Mouse (Mus musculus) megakaryocyte, embryonic 14.5 days (primary cell): ENCODE data around the gene Chd9. TPM values are rescaled to one million over a fixed set of nuclear protein-coding genes. Genes with fewer than 3 reads are reported as not detected.

Source experiments
- H3K27me3 ChIP-seq: replicated peaks from 2 replicates; pipeline ENCODE3; 2012; ENCODE audit warnings: inconsistent platforms
- H3K36me3 ChIP-seq: replicated peaks from 2 replicates; pipeline ENCODE3; 2012; ENCODE audit warnings: low read length, inconsistent platforms, mixed read lengths
- H3K4me1 ChIP-seq: 2 replicates; pipeline ENCODE4 v1.6.1; 2012; ENCODE audit warnings: inconsistent platforms
- H3K4me3 ChIP-seq: replicated peaks from 2 replicates; pipeline ENCODE3; 2012; ENCODE audit warnings: moderate library complexity, mild to moderate bottlenecking, inconsistent platforms
- H3K9me3 ChIP-seq: 2 replicates; pipeline ENCODE4 v1.6.1; 2012; ENCODE audit warnings: inconsistent platforms
- FLI1 ChIP-seq: IDR thresholded peaks from 2 replicates; pipeline ENCODE4 v1.6.1; 2012; ENCODE audit warnings: low read length, inconsistent platforms, mixed read lengths
- GATA1 ChIP-seq: IDR thresholded peaks from 3 replicates; pipeline ENCODE4 v1.6.1; 2012; ENCODE audit warnings: mixed read lengths, low read length, inconsistent platforms, borderline replicate concordance
- polyA plus RNA-seq: library from polyadenylated mRNA; stranded (reverse); fragments of >175 nt; gene quantifications from 2 replicates; pipeline ENCODE4 v1.2.3, GENCODE M21; 2012; ENCODE audit warnings: low replicate concordance; ENCODE audit not compliant: insufficient read depth

Gene Chd9
- polyA plus RNA-seq, 1 experiment = 0.65 TPM

DNA sequence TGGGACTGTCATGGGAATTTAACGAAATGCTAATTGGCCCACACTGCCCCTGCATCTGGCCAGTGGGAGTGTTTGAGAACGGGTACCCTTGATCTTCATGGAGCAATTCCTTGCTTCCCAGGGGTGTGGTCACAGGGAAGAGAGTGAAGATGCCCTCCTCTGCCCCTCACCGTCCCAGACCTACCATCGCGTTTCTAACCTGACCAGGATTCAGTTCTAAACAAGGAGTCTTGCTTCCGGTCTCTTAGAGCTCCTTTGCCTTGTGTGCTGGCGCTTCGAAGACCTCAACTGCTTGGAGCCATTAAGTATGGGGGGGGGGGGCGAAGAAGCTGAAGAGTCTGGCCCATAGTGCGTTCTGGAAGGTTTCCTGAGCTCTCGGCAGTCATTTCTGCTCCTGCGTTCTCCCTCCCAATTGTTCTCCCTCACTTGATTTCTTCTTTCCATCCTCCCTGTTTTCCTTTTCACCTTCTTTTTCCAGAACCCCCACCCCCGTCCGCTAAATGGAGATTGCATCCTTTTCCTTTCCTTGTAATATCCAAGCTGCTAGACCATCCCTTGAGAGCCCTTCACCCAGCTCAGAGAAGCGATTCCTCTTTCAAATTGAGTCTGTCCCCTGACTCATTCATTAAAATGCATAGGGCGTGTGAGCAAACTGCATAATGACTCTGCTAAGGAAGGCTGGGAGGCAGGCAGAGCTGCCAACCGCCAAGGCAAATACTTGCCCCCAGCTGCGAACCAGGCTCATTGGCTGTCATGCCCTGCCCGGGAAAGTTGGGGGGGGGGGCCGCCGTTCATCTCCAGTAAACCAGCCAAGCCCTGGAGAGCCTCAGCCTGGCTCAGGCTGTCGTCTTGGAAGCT lies 42.0 kb downstream of the Chd9 start:
- Histone ChIP-seq H3K9me3 (no peaks in the 10 kb centered on the region), H3K4me1 (peaks cover 42% of the 10 kb centered on the region), H3K4me3 (peak overlapping the region; percentile 79), H3K27me3 (peaks cover 2% of the 10 kb centered on the region), H3K36me3 (no peaks in the 10 kb centered on the region)
- TF ChIP-seq GATA1 (no peak), FLI1 (no peak)

- Histone ChIP-seq H3K4me1 (peaks cover 48% of the 10 kb centered on the region), H3K27me3 (peaks cover 2% of the 10 kb centered on the region), H3K9me3 (no peaks in the 10 kb centered on the region), H3K4me3 (no peak overlapping the region), H3K36me3 (no peaks in the 10 kb centered on the region)
- TF ChIP-seq GATA1 (no peak), FLI1 (no peak)
Observed at GRCm38 (mm10) chr8:90871375-90872080, 43.4 kb downstream of the Chd9 start.

- Histone ChIP-seq H3K9me3 (no peaks in the 10 kb centered on the region), H3K27me3 (peaks cover 2% of the 10 kb centered on the region), H3K4me3 (no peak overlapping the region), H3K36me3 (no peaks in the 10 kb centered on the region), H3K4me1 (peaks cover 59% of the 10 kb centered on the region)
- TF ChIP-seq GATA1 = no peak
- TF ChIP-seq FLI1 = no peak
Observed at GRCm38 (mm10) chr8:90873051-90873450, 44.9 kb downstream of the Chd9 start.

GRCm38 (mm10) chr8:90876213-90876721 lies 48.1 kb downstream of the Chd9 start:
- Histone ChIP-seq H3K4me1 (peaks cover 58% of the 10 kb centered on the region), H3K9me3 (no peaks in the 10 kb centered on the region), H3K4me3 (peak overlapping the region; percentile 93), H3K36me3 (no peaks in the 10 kb centered on the region), H3K27me3 (no peaks in the 10 kb centered on the region)
- TF ChIP-seq FLI1 = no peak
- TF ChIP-seq GATA1 = no peak

DNA sequence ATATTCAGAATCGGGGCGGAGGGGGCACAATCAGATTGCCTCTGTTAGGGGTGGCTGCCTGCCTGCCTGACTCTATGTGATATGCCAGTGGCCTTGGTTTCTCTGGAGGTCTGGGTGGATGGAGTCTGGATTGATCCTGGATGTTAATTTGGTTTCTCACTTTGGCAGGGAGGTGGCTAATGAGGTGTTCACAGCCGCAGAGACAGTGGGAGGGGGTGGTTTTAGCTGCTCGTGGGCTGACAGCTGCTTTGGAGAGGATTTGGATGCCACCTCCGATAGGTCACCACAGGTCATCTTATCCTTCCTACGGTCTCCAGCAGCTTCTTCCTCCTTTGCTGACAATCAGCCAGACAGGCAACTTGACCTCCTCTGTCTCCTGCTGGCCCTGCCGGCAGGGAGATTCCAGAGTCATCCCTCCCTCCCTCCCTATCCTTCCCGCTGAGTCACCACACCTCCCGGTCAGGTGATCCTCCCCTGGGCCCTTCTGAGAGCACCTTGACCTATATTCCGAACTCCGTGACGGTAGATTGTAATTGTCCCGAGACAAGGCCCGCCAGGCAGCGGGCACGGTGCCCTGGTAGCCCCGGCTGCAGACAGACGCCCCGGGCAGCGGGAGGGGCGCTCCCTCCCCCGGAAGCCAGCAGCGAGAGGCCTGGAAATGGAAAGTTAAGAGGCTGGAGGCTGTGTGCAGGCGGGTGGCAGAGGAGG lies 48.7 kb downstream of the Chd9 start:
- Histone ChIP-seq H3K36me3 (no peaks in the 10 kb centered on the region), H3K27me3 (no peaks in the 10 kb centered on the region), H3K4me1 (peaks cover 60% of the 10 kb centered on the region), H3K4me3 (peak overlapping the region; percentile 93), H3K9me3 (no peaks in the 10 kb centered on the region)
- no peak for TF ChIP-seq FLI1
- no peak for TF ChIP-seq GATA1

GRCm38 (mm10) chr8:90877430-90877975 lies 49.4 kb downstream of the Chd9 start:
- Histone ChIP-seq H3K4me1 (peaks cover 63% of the 10 kb centered on the region), H3K36me3 (no peaks in the 10 kb centered on the region), H3K27me3 (no peaks in the 10 kb centered on the region), H3K4me3 (peak overlapping the region; percentile 93), H3K9me3 (no peaks in the 10 kb centered on the region)
- no peak for TF ChIP-seq GATA1
- TF ChIP-seq FLI1 = no peak

GRCm38 (mm10) chr8:90878551-90878950 lies 50.4 kb downstream of the Chd9 start:
- TF ChIP-seq GATA1 (no peak), FLI1 (no peak)
- H3K4me1 ChIP-seq = peaks cover 57% of the 10 kb centered on the region
- H3K9me3 ChIP-seq = no peaks in the 10 kb centered on the region
- peak overlapping the region; percentile 40 for H3K4me3 ChIP-seq
- no peaks in the 10 kb centered on the region for H3K36me3 ChIP-seq
- no peaks in the 10 kb centered on the region for H3K27me3 ChIP-seq

- Histone ChIP-seq H3K36me3 (no peaks in the 10 kb centered on the region), H3K27me3 (no peaks in the 10 kb centered on the region), H3K4me3 (no peak overlapping the region), H3K4me1 (peaks cover 62% of the 10 kb centered on the region), H3K9me3 (no peaks in the 10 kb centered on the region)
- no peak for TF ChIP-seq FLI1
- no peak for TF ChIP-seq GATA1
Observed at GRCm38 (mm10) chr8:90880041-90880440, 51.9 kb downstream of the Chd9 start.

DNA sequence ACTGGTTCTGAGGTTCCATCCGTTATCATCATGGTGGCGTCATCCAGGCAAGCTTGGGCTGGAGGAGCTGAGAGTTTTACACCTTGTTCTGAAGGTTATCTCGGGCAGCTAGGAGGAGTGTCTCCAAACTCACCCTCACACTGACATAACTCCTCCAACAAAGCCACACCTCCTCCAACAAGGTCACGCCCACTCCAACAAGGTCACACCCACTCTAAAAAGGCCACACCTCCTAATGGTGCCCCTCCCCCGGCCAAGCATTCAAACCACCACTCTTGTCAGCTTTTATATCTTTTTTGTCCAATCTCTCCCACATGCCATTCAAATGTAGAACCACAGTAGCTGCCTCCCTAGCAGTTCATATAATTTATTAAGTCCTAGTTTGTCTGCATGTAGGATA lies 53.0 kb downstream of the Chd9 start:
- TF ChIP-seq FLI1 = no peak
- TF ChIP-seq GATA1 = no peak
- H3K27me3 ChIP-seq = no peaks in the 10 kb centered on the region
- no peaks in the 10 kb centered on the region for H3K36me3 ChIP-seq
- H3K4me3 ChIP-seq = no peak overlapping the region
- H3K9me3 ChIP-seq = no peaks in the 10 kb centered on the region
- peaks cover 63% of the 10 kb centered on the region for H3K4me1 ChIP-seq
